Mouse (Mus musculus) brain, embryonic 14.5 days (tissue): ENCODE results near the gene Fzd1.

Source experiments
- CTCF ChIP-seq: fragments of 200-500 bp; IDR thresholded peaks from 2 replicates; pipeline ENCODE4 v1.5.1; 2012; ENCODE audit warnings: inconsistent platforms, mild to moderate bottlenecking, moderate library complexity, borderline replicate concordance; ENCODE audit not compliant: insufficient read depth, insufficient read length; ENCODE audit errors: extremely low read depth
- POLR2A ChIP-seq: fragments of 200-500 bp; IDR thresholded peaks from 2 replicates; pipeline ENCODE4 v1.6.1; 2012; ENCODE audit warnings: mild to moderate bottlenecking, inconsistent platforms, borderline replicate concordance; ENCODE audit not compliant: poor library complexity, insufficient read depth, insufficient read length, severe bottlenecking; ENCODE audit errors: extremely low read depth

- TF ChIP-seq CTCF (no peak), POLR2A (no peak)
These were observed 12.8 kb upstream of the Fzd1 start for GRCm38 (mm10) chr5:4770609-4771008.
